Mouse (Mus musculus) lung, postnatal 4 days (tissue): ENCODE measurements at regions not wholly inside any gene's neighbourhood (a gene's known extent, or its start where the extent isn't known, plus 50 kb on each side); places are given as distances from the start of the nearest gene placed in this dataset.

Experiments
- DNase-seq, 2 experiments: peaks; one replicate each; pipeline ENCODE4 v3.0.0; 2021

DNA sequence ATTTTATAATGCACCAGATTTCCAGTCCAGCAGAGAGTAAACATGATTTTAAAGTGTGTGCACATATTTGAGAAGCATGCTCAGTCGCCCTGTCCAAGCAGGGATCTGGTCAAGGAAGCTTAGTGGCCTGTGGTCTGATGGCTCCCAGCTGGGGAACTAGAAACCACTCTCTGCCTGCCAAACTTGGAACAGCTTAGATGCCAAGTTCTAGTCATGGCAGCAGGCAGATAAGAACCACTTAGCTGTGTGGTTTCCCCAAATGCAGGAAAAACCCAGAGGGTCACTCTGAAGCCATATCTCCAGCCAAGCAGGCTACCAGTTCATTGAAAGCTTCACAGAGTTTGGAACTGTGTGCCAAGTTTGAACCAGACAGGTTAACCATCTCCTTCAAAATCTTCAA, 86.1 kb downstream of the Fam114a2 start:
- DNase-seq = peak in 1 of 2 experiments; percentile 22

DNA sequence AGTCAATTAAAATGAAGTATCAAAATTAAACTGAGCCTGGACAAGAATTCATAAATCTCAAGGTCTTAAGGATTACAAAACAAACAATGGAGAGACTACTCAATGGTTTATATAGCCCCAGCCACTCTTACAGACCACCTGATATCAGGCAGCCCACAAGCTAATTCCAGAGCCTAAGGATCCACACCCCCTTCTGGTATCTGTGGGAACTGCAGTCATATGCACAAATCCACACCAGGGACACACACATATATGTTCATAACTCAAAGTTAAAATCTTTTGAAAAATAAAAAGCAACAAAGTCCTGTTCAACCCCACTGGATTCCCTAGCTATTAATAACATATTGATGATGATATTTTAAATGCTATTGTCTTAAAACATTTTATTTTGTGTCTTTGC, 86.5 kb downstream of the Fam114a2 start:
- no peak for DNase-seq

DNA sequence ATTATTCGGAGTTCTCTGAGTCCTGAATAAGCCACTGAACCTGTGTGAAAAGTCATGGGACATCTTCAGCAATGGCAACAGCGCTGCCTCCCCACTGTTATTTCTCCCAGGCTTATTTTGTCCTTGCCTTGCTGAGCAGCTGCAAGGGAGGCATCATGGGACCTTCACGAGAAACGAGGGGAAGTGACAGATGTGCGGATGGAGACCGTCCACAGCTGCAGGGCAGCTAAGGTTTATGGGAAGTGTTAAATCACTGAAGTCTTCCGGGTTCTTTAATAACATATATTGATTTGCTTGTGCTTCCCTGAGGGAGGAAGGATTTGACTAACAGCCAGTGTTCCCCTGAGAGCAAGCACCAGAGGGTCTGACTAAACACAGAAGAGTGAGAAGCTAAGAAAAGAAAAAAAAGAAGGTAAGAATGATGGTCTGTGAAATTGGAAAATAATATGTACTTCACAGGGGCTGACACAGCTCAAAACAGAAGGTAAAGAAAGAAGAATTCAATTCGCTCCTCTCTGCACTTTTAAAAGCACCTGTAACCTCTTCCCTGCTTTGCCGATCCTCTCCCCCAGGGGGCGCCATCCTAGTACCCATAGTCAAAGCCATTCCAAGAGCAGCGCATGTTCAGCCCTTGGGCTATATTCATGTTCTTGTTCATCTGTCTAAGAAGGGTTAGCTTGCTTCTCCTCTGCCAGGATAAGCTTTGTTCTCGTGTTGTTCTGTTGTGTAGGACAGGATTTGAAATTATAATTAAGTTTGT, 92.2 kb downstream of the Fam114a2 start:
- DNase-seq = peak in 1 of 2 experiments; percentile 24

DNA sequence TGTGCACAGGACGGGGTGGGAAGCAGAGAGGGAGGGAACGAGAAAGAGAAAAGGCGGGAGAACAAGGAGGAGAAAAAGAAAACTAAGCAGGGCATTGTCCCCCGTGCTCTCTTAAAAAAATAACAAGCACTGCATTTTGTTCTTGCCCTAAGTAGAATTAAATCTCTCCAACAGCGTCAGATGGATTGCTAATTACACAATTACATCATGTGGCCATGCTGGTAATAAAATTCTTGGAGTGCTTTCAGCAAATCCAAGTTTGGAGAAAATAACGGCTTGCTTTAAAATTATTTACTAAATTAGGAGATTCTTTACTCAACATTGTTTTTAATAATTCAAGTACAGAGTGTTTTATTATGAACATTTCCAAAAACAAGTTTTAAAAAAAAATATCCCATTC, 99.0 kb downstream of the Fam114a2 start:
- DNase-seq = no peak

DNA sequence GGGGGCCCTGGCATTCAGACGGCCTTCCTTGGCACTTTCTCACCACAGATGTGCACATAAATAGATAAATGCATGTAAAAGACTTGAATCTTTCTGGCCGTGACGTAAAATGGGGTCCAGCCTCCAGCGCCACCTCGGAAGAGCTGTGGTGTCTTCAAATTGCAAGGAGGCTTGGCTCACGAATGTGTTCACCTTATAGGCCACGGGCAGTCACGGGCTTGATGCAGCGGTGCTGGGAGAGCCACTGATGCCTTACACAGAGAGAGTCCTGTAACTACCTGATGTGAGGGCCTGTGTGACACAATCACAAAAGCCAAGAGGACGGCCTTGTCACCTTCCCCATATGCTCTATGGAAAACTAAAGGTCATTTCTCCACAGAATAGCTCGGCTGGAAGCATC, 102.4 kb downstream of the Fam114a2 start:
- no peak for DNase-seq

GRCm38 (mm10) chr11:57415167-57415566, 103.2 kb downstream of the Fam114a2 start:
- no peak for DNase-seq

DNA sequence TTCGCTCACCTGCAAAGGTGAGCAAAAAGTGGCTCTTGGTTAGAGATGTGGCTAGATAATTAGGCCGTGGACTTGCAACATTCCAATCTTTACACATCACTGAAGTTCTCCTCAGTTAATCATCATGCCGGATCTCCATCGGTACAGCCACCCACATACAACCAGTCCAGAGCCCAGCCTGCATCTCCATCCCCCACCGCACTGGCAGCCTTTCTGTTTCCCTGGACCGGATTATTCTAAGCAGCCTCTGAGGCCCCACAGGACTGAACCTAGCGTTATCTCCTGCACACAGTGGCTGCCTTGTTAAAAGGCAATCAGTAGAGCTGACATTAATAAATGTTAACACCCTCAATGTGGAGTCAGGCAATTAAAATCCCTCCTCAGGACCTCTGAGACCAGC, 103.7 kb downstream of the Fam114a2 start:
- no peak for DNase-seq

DNA sequence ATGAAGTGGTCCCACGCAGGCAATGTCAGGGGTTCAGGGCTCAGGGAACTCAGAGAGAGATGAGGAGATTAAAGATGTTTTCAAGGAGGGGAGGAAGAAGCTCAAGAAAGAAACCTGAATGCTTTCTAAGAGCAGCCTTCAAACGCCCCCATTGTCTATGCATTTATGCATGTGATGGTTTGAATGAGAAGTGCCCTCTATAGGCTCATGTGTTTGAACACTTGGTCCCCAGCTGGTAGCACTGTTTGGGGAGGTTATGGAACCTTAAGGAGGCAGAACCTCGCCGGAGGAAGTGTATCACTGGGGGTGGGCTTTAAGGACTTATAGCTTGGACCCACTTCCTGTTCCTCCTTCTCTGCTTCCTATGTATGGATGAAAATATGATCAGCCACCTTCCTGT, 105.1 kb downstream of the Fam114a2 start:
- no peak for DNase-seq

DNA sequence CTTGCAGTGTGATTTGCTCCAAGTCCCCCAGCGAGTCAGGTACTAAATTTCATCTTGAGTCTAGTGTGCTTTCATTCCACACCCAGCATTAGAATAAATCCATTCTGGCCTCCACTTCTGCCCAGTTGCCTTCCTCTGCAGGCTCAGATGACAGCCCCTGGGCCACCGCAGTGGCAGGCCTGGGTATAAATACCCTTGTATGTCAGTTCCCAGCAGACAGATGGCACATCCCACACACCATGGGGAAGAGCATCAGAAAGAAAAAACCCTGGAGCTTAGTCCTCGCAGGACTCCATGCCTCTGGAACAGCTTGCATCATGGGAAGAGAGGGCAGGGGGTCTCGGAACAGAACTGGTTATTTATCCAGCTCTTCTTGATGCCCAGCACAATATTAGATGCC, 105.7 kb downstream of the Fam114a2 start:
- no peak for DNase-seq

DNA sequence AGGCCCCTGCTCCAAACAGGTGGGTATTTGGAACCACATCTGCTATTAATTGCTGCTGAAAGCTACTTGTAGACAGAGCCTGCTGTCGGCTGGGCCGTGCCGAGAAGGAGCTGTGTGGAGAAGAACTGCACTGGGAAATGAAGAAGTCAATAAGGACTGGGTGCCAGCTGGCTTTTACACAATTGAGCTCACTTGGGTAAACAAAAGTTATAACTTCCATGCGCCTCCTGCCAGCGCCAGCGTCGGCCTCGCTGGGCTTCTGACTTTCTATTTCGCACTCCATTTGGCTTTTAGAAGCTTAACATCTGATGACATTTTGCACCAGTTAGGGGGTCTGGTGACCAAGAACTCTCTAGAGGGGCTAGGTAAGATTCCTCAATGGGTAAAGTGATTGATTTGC, 114.2 kb downstream of the Fam114a2 start:
- DNase-seq = peak; percentile 35 to 46

DNA sequence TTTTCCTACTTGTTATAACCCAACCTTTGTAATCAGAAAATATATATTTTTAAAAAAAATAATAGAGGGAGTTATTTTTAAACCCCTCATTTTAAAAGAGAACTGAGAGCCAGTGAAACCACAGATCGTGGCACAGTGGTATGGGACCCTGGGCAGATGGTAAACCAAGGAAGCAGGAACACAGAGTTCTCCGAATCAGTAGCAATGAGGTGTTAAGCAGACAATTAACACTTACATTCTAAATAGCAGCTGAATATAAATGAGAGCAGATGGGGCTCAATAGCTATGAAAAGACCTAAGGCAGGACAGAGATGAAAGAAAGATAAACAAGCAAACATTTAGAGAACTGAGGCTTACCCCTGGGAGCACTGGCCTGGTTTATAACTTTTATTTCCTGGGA, 116.8 kb downstream of the Fam114a2 start:
- no peak for DNase-seq

- DNase-seq = peak; percentile 8 to 25
These were observed 119.1 kb downstream of the Fam114a2 start for GRCm38 (mm10) chr11:57399366-57399765.

GRCm38 (mm10) chr11:57396429-57396828, 122.0 kb downstream of the Fam114a2 start:
- DNase-seq = no peak

GRCm38 (mm10) chr11:57390826-57391225, 127.6 kb downstream of the Fam114a2 start:
- no peak for DNase-seq
